Comparison of ENCODE assay signal across 31 mouse cellular contexts in the genomic region with DNA sequence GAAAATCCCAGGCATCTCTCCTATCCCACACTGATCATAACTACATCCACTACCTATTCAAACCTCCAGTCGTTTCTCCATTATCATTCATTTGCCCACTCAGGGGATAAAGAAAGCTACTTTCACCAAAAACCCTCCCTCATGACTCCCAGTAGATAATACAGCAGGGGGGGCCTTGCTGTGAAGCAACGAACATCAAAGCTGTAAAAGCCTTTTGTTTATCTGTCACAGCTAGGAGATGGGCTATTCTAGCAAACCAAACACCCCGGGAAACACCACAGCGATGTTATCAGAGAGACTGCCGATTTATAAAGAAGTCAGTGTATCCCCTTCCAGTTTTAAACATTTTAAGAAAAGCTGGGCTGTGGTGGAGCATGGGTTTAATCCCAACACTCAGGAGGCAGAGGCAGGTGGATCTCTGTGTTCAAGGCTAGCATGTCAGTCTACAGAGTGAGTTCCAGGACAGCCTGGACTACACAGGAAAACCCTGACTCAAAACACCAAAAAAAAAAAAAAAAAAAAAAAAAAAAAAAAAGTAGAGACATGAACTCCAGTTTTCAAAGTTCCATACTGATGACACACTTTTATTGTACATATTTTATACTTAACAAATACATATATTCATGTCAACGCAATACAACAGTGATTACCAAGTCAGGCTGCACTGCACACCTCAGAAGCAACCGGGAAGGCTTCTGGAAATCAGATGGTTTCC. TPM values are rescaled to one million over a fixed set of nuclear protein-coding genes. Genes with fewer than 3 reads are reported as not detected.
DNase-seq lines count a peak whose midpoint lies in the region; ATAC-seq and TF ChIP-seq lines count a peak whose summit lies in the region.
"Had no signal": no experiment of that assay in that cellular context is flagged by ENCODE, and none has a peak within 500 bp of the region (broad histone marks: within the 10 kb centered on the region; RNA-seq: fewer than 3 reads in every experiment).

No protein-coding gene starts in this region.

- ATAC-seq in forebrain, embryonic 12.5 days (ENCODE audit: low FRiP score): no peak
- ATAC-seq in forebrain, embryonic 11.5 days (replicated peaks; ENCODE audit: low FRiP score): no peak
- no peak for ATAC-seq in G1E (ENCODE audit: extremely low read depth, insufficient number of reproducible peaks, low FRiP score, poor library complexity, severe bottlenecking)
- no peak for ATAC-seq in liver, embryonic 11.5 days (replicated peaks; ENCODE audit: low FRiP score)
- no peak for ATAC-seq in liver, postnatal 0 days
- no peak for ATAC-seq in erythroid progenitor cell, adult 5-6 weeks (replicated peaks; ENCODE audit: low FRiP score, poor library complexity, severe bottlenecking)
- ATAC-seq: forebrain, embryonic 13.5 days; hindbrain, embryonic 16.5 days; intestine, embryonic 16.5 days; midbrain, embryonic 16.5 days had no signal

- H3K27ac ChIP-seq in forebrain, embryonic 12.5 days: 0 out of 2 replicates have a peak overlapping the region, but pooled peaks have one; percentile 2
- no peak overlapping the region for H3K27ac ChIP-seq in forebrain, embryonic 11.5 days (ENCODE audit: low read depth, low read length)
- peak overlapping the region; percentile 20; the same call in 1 of the 2 replicates for H3K27ac ChIP-seq in liver, embryonic 11.5 days (ENCODE audit: low read depth, low read length)
- H3K27ac ChIP-seq in liver, postnatal 0 days (ENCODE audit: low read depth): 0 out of 2 replicates have a peak overlapping the region, but pooled peaks have one; percentile 39
- H3K27ac ChIP-seq: forebrain, embryonic 13.5 days; gastrocnemius, adult 2 months; hindbrain, embryonic 10.5 days; layer of hippocampus, adult 2 months; lung, embryonic 15.5 days; midbrain, embryonic 10.5 days; stomach, embryonic 15.5 days had no signal

- H3K36me3 ChIP-seq in forebrain, embryonic 12.5 days (replicated peaks): no peaks in the 10 kb centered on the region
- no peaks in the 10 kb centered on the region for H3K36me3 ChIP-seq in forebrain, embryonic 11.5 days (ENCODE audit: control insufficient read depth, insufficient read depth, low read length)
- H3K36me3 ChIP-seq in G1E (replicated peaks): peaks cover 20% of the 10 kb centered on the region
- H3K36me3 ChIP-seq in liver, embryonic 11.5 days (ENCODE audit: control insufficient read depth, insufficient read depth, low read length): no peaks in the 10 kb centered on the region
- no peaks in the 10 kb centered on the region for H3K36me3 ChIP-seq in liver, postnatal 0 days (replicated peaks; ENCODE audit: insufficient read depth, low read length)
- H3K36me3 ChIP-seq: heart, embryonic 12.5 days; hindbrain, embryonic 10.5 days; lung, embryonic 15.5 days; midbrain, embryonic 10.5 days; stomach, embryonic 15.5 days had no signal

- no peak overlapping the region for H3K9ac ChIP-seq in forebrain, embryonic 12.5 days
- no peak overlapping the region for H3K9ac ChIP-seq in forebrain, embryonic 11.5 days (ENCODE audit: low read length)
- H3K9ac ChIP-seq in liver, embryonic 11.5 days (ENCODE audit: low read depth, low read length): no peak overlapping the region
- H3K9ac ChIP-seq in liver, postnatal 0 days (replicated peaks): 0 out of 2 replicates have a peak overlapping the region, but pooled peaks have one; percentile 1
- H3K9ac ChIP-seq: forebrain, embryonic 13.5 days; lung, embryonic 15.5 days; stomach, embryonic 15.5 days had no signal

- no peak for DNase-seq in forebrain, embryonic 11.5 days (ENCODE audit: low spot score)
- DNase-seq in G1E (ENCODE audit: low spot score): no peak
- DNase-seq in liver, embryonic 11.5 days (ENCODE audit: low spot score): no peak
- DNase-seq in liver, postnatal 0 days: no peak
- DNase-seq in spleen, adult 18-20 months: no peak
- DNase-seq: adrenal gland, postnatal 14 days; cerebellum, adult 8-10 months; gastrocnemius, adult 2 months; heart, postnatal 10 days; kidney, adult 9 months; kidney, postnatal 14 days; layer of hippocampus, postnatal 36 days; lung, postnatal 4 days; right cerebral cortex, postnatal 4 days; thymus, adult 18-20 months; thymus, postnatal 4 days had no signal

- no peaks in the 10 kb centered on the region for H3K9me3 ChIP-seq in forebrain, embryonic 12.5 days
- H3K9me3 ChIP-seq in forebrain, embryonic 11.5 days (ENCODE audit: control insufficient read depth, low read length): no peaks in the 10 kb centered on the region
- no peaks in the 10 kb centered on the region for H3K9me3 ChIP-seq in G1E (replicated peaks)
- no peaks in the 10 kb centered on the region for H3K9me3 ChIP-seq in liver, embryonic 11.5 days (ENCODE audit: control insufficient read depth, low read length)
- no peaks in the 10 kb centered on the region for H3K9me3 ChIP-seq in liver, postnatal 0 days (ENCODE audit: low read length)
- H3K9me3 ChIP-seq: forebrain, embryonic 13.5 days; heart, embryonic 12.5 days; hindbrain, embryonic 10.5 days; lung, embryonic 15.5 days; midbrain, embryonic 10.5 days; stomach, embryonic 15.5 days had no signal

- TF ChIP-seq EP300 in liver, postnatal 0 days (IDR thresholded peaks at IDR 0.05; ENCODE audit: low read depth): no peak

- H3K4me1 ChIP-seq in forebrain, embryonic 12.5 days: peaks cover 33% of the 10 kb centered on the region
- peaks cover 8% of the 10 kb centered on the region; the same call in 1 of the 2 replicates for H3K4me1 ChIP-seq in forebrain, embryonic 11.5 days (replicated peaks; ENCODE audit: control insufficient read depth, insufficient read depth, low read length)
- peaks cover 68% of the 10 kb centered on the region for H3K4me1 ChIP-seq in G1E (ENCODE audit: insufficient read depth, low read depth, low read length)
- peaks cover 30% of the 10 kb centered on the region for H3K4me1 ChIP-seq in liver, embryonic 11.5 days (replicated peaks; ENCODE audit: control insufficient read depth, insufficient read depth, low read length)
- H3K4me1 ChIP-seq in liver, postnatal 0 days (ENCODE audit: insufficient read depth): peaks cover 24% of the 10 kb centered on the region

- no peak overlapping the region for H3K4me3 ChIP-seq in forebrain, embryonic 12.5 days (replicated peaks)
- no peak overlapping the region for H3K4me3 ChIP-seq in forebrain, embryonic 11.5 days (ENCODE audit: low read depth, low read length)
- H3K4me3 ChIP-seq in G1E (ENCODE audit: low read depth, low read length): peak overlapping the region; percentile 13; the same call in 1 of the 2 replicates
- H3K4me3 ChIP-seq in liver, embryonic 11.5 days (ENCODE audit: low read depth, low read length): 0 out of 2 replicates have a peak overlapping the region, but pooled peaks have one; percentile 0
- H3K4me3 ChIP-seq in liver, postnatal 0 days (ENCODE audit: low read depth, low read length): no peak overlapping the region
- H3K4me3 ChIP-seq: forebrain, embryonic 13.5 days; gastrocnemius, adult 2 months; heart, embryonic 12.5 days; hindbrain, embryonic 10.5 days; layer of hippocampus, adult 2 months; lung, embryonic 15.5 days; midbrain, embryonic 10.5 days; myocyte; stomach, embryonic 15.5 days had no signal

- H3K27me3 ChIP-seq in forebrain, embryonic 12.5 days: no peaks in the 10 kb centered on the region
- H3K27me3 ChIP-seq in forebrain, embryonic 11.5 days (ENCODE audit: control insufficient read depth, insufficient read depth, low read length): no peaks in the 10 kb centered on the region
- H3K27me3 ChIP-seq in G1E (ENCODE audit: insufficient read depth, low read length): no peaks in the 10 kb centered on the region
- no peaks in the 10 kb centered on the region for H3K27me3 ChIP-seq in liver, embryonic 11.5 days (replicated peaks; ENCODE audit: control insufficient read depth, insufficient read depth, low read length)
- H3K27me3 ChIP-seq in liver, postnatal 0 days (ENCODE audit: insufficient read depth, low read length): no peaks in the 10 kb centered on the region
- H3K27me3 ChIP-seq: forebrain, embryonic 13.5 days; heart, embryonic 12.5 days; lung, embryonic 15.5 days; stomach, embryonic 15.5 days had no signal

- 28% methylated on average over 7 of the region's 7 CpGs for WGBS in forebrain, embryonic 12.5 days
- WGBS in forebrain, embryonic 11.5 days: 35% methylated on average over 7 of the region's 7 CpGs
- 27% methylated on average over 7 of the region's 7 CpGs for WGBS in liver, embryonic 11.5 days
- 26% methylated on average over 7 of the region's 7 CpGs for WGBS in liver, postnatal 0 days (ENCODE audit: insufficient replicate concordance)

- TF ChIP-seq CTCF in G1E (IDR thresholded peaks at IDR 0.05; ENCODE audit: low read depth, low read length): no peak
- TF ChIP-seq CTCF in liver, postnatal 0 days (IDR thresholded peaks at IDR 0.05; ENCODE audit: low read depth): no peak

- no peak overlapping the region for H3K4me2 ChIP-seq in forebrain, embryonic 12.5 days
- H3K4me2 ChIP-seq in forebrain, embryonic 11.5 days (ENCODE audit: low read depth, low read length, severe bottlenecking): no peak overlapping the region
- H3K4me2 ChIP-seq in liver, embryonic 11.5 days: peak overlapping the region; percentile 49
- peak overlapping the region; percentile 70 for H3K4me2 ChIP-seq in liver, postnatal 0 days (ENCODE audit: low read depth, low read length)
- H3K4me2 ChIP-seq: forebrain, embryonic 13.5 days; heart, embryonic 12.5 days; lung, embryonic 15.5 days; stomach, embryonic 15.5 days had no signal

RNA-seq across cellular contexts. Expression of a gene that starts 4.0 kb away (rescaled TPM):
- polyA plus RNA-seq in forebrain, embryonic 12.5 days (2016; fragmentation: Nextera tagmentation; extraction: Ambion mirVana): 16.6 and 19.1 TPM in 2 replicates
- 17.0 and 18.4 TPM in 2 replicates for polyA plus RNA-seq in forebrain, embryonic 11.5 days (2014; fragmentation: Nextera tagmentation; extraction: Ambion mirVana)
- total RNA-seq in G1E (2014; fragmentation: Nextera tagmentation) (54.7 and 71.1 TPM in 2 replicates), G1E (2017) (25.6 and 27.9 TPM in 2 replicates)
- 29.1 and 46.6 TPM in 2 replicates for polyA plus RNA-seq in G1E (2012)
- 27.5 and 29.7 TPM in 2 replicates for polyA plus RNA-seq in liver, embryonic 11.5 days (2014; fragmentation: Nextera tagmentation; extraction: Ambion mirVana)
- polyA plus RNA-seq in liver, postnatal 0 days (2015; fragmentation: Nextera tagmentation; extraction: Ambion mirVana): 10.1 and 11.3 TPM in 2 replicates
- total RNA-seq in erythroid progenitor cell, adult 5-6 weeks (2015; ENCODE audit: low replicate concordance): 57.4 and 59.5 TPM in 2 replicates
- 78.4 and 78.7 TPM in 2 replicates for total RNA-seq in erythroid progenitor cell, adult 5-6 weeks (2017; ENCODE audit: low replicate concordance)

RNA-seq across cellular contexts. Expression of a gene that starts 23.4 kb away (rescaled TPM):
- polyA plus RNA-seq in forebrain, embryonic 12.5 days (2016; fragmentation: Nextera tagmentation; extraction: Ambion mirVana): 12.6 and 14.2 TPM in 2 replicates
- 15.6 and 17.4 TPM in 2 replicates for polyA plus RNA-seq in forebrain, embryonic 11.5 days (2014; fragmentation: Nextera tagmentation; extraction: Ambion mirVana)
- 21.3 and 24.6 TPM in 2 replicates for total RNA-seq in G1E (2014; fragmentation: Nextera tagmentation)
- 13.4 and 16.0 TPM in 2 replicates for total RNA-seq in G1E (2017)
- polyA plus RNA-seq in G1E (2012): 10.3 and 13.6 TPM in 2 replicates
- polyA plus RNA-seq in liver, embryonic 11.5 days (2014; fragmentation: Nextera tagmentation; extraction: Ambion mirVana): 14.4 and 14.8 TPM in 2 replicates
- polyA plus RNA-seq in liver, postnatal 0 days (2015; fragmentation: Nextera tagmentation; extraction: Ambion mirVana): 3.4 and 4.4 TPM in 2 replicates
- 2.9 and 5.9 TPM in 2 replicates for total RNA-seq in erythroid progenitor cell, adult 5-6 weeks (2015; ENCODE audit: low replicate concordance)
- 4.4 and 4.5 TPM in 2 replicates for total RNA-seq in erythroid progenitor cell, adult 5-6 weeks (2017; ENCODE audit: low replicate concordance)

RNA-seq across cellular contexts. Expression of a gene that starts 24.9 kb away (rescaled TPM):
- 0.21 and 0.40 TPM in 2 replicates for polyA plus RNA-seq in forebrain, embryonic 12.5 days (2016; fragmentation: Nextera tagmentation; extraction: Ambion mirVana)
- 0.44 and 0.48 TPM in 2 replicates for polyA plus RNA-seq in forebrain, embryonic 11.5 days (2014; fragmentation: Nextera tagmentation; extraction: Ambion mirVana)
- total RNA-seq in G1E (2014; fragmentation: Nextera tagmentation) (not detected in 2 replicates), G1E (2017) (0.05 TPM in 1 of 2 replicates, not detected in the other)
- not detected in 2 replicates for polyA plus RNA-seq in G1E (2012)
- 0.13 and 0.15 TPM in 2 replicates for polyA plus RNA-seq in liver, embryonic 11.5 days (2014; fragmentation: Nextera tagmentation; extraction: Ambion mirVana)
- 0.28 and 0.30 TPM in 2 replicates for polyA plus RNA-seq in liver, postnatal 0 days (2015; fragmentation: Nextera tagmentation; extraction: Ambion mirVana)
- total RNA-seq in erythroid progenitor cell, adult 5-6 weeks (2015; ENCODE audit: low replicate concordance): not detected in 2 replicates
- not detected in 2 replicates for total RNA-seq in erythroid progenitor cell, adult 5-6 weeks (2017; ENCODE audit: low replicate concordance)
- total RNA-seq: gastrocnemius, adult 2 months; layer of hippocampus, adult 2 months; layer of hippocampus, postnatal 36 days; left cerebral cortex, postnatal 36 days had no signal
- polyA plus RNA-seq: frontal cortex, adult 2 months had no signal

RNA-seq across cellular contexts. Expression of a gene that starts 41.2 kb away (rescaled TPM):
- polyA plus RNA-seq in forebrain, embryonic 12.5 days (2016; fragmentation: Nextera tagmentation; extraction: Ambion mirVana): 32.3 and 37.3 TPM in 2 replicates
- 31.9 and 34.8 TPM in 2 replicates for polyA plus RNA-seq in forebrain, embryonic 11.5 days (2014; fragmentation: Nextera tagmentation; extraction: Ambion mirVana)
- total RNA-seq in G1E (2014; fragmentation: Nextera tagmentation) (27.6 and 38.6 TPM in 2 replicates), G1E (2017) (18.6 and 23.2 TPM in 2 replicates)
- polyA plus RNA-seq in G1E (2012): 92.9 and 93.8 TPM in 2 replicates
- 43.4 and 44.9 TPM in 2 replicates for polyA plus RNA-seq in liver, embryonic 11.5 days (2014; fragmentation: Nextera tagmentation; extraction: Ambion mirVana)
- 9.1 and 9.2 TPM in 2 replicates for polyA plus RNA-seq in liver, postnatal 0 days (2015; fragmentation: Nextera tagmentation; extraction: Ambion mirVana)
- 2.5 and 7.1 TPM in 2 replicates for total RNA-seq in erythroid progenitor cell, adult 5-6 weeks (2015; ENCODE audit: low replicate concordance)
- 1.1 and 2.6 TPM in 2 replicates for total RNA-seq in erythroid progenitor cell, adult 5-6 weeks (2017; ENCODE audit: low replicate concordance)

RNA-seq across cellular contexts. Expression of a gene that starts 43.3 kb away (rescaled TPM):
- 1.0 and 1.3 TPM in 2 replicates for polyA plus RNA-seq in forebrain, embryonic 12.5 days (2016; fragmentation: Nextera tagmentation; extraction: Ambion mirVana)
- polyA plus RNA-seq in forebrain, embryonic 11.5 days (2014; fragmentation: Nextera tagmentation; extraction: Ambion mirVana): 0.20 and 0.41 TPM in 2 replicates
- total RNA-seq in G1E (2014; fragmentation: Nextera tagmentation) (0.38 TPM in 1 of 2 replicates, not detected in the other), G1E (2017) (0.12 and 0.33 TPM in 2 replicates)
- 0.01 and 0.02 TPM in 2 replicates for polyA plus RNA-seq in G1E (2012)
- polyA plus RNA-seq in liver, embryonic 11.5 days (2014; fragmentation: Nextera tagmentation; extraction: Ambion mirVana): 1.8 and 4.5 TPM in 2 replicates
- polyA plus RNA-seq in liver, postnatal 0 days (2015; fragmentation: Nextera tagmentation; extraction: Ambion mirVana): 1.6 TPM in 2 replicates
- not detected in 2 replicates for total RNA-seq in erythroid progenitor cell, adult 5-6 weeks (2015; ENCODE audit: low replicate concordance)
- total RNA-seq in erythroid progenitor cell, adult 5-6 weeks (2017; ENCODE audit: low replicate concordance): not detected in 2 replicates

Comparison
In these comparisons a context has a peak if more than half of its experiments do, and no peak if none do; other contexts are left out.
1. H3K4me3 ChIP-seq: peak in G1E (single experiment) and liver, embryonic 11.5 days (single experiment); none in forebrain, embryonic 12.5 days (single experiment), forebrain, embryonic 11.5 days (single experiment) and liver, postnatal 0 days (single experiment).
2. H3K4me2 ChIP-seq: peak in liver, embryonic 11.5 days (single experiment) and liver, postnatal 0 days (single experiment); none in forebrain, embryonic 12.5 days (single experiment) and forebrain, embryonic 11.5 days (single experiment).